Mouse (Mus musculus) midbrain, embryonic 13.5 days (tissue): ENCODE data around the gene Fcrlb. TPM values are rescaled to one million over a fixed set of nuclear protein-coding genes. Genes with fewer than 3 reads are reported as not detected.
A peak's percentile ranks its signal among the peaks of the same experiment; 100 is the strongest.

Experiments used
- ATAC-seq: fragments of 200-750 bp; cut with Nextera tagmentation; 2 replicates; pipeline ENCODE4 v1.8.0; 2017; ENCODE audit warnings: mild to moderate bottlenecking, moderate TSS enrichment, moderate library complexity
- H3K27ac ChIP-seq: fragments of 300-500 bp; sonication (generic); 2 replicates; pipeline ENCODE4 v1.5.1; 2015; ENCODE audit warnings: inconsistent platforms, mild to moderate bottlenecking, moderate library complexity
- H3K27me3 ChIP-seq: fragments of 300-500 bp; sonication (generic); 2 replicates; pipeline ENCODE4 v1.6.1; 2015; ENCODE audit warnings: mild to moderate bottlenecking, inconsistent platforms
- H3K36me3 ChIP-seq: fragments of 300-500 bp; sonication (generic); 2 replicates; pipeline ENCODE4 v1.6.1; 2015; ENCODE audit warnings: mild to moderate bottlenecking, inconsistent platforms
- H3K4me1 ChIP-seq: fragments of 300-500 bp; sonication (generic); replicated peaks from 2 replicates; pipeline ENCODE4 v1.6.1; 2015; ENCODE audit warnings: inconsistent platforms
- H3K4me2 ChIP-seq: fragments of 300-500 bp; sonication (generic); replicated peaks from 2 replicates; pipeline ENCODE4 v1.6.1; 2015; ENCODE audit warnings: moderate library complexity, mild to moderate bottlenecking, inconsistent platforms
- H3K4me3 ChIP-seq: fragments of 300-500 bp; sonication (generic); replicated peaks from 2 replicates; pipeline ENCODE4 v1.5.1; 2015; ENCODE audit warnings: mild to moderate bottlenecking, inconsistent platforms
- H3K9ac ChIP-seq: fragments of 300-500 bp; sonication (generic); replicated peaks from 2 replicates; pipeline ENCODE4 v1.6.1; 2015; ENCODE audit warnings: mild to moderate bottlenecking, inconsistent platforms
- H3K9me3 ChIP-seq: fragments of 300-500 bp; sonication (generic); 2 replicates; pipeline ENCODE4 v1.6.1; 2016; ENCODE audit warnings: mild to moderate bottlenecking, inconsistent platforms
- WGBS: fragments of 180-500 bp; shearing (Covaris S2); methylation state at CpG from one replicate; pipeline ENCODE4 v1.1.7; 2015; 5-methylcytosine and 5-hydroxymethylcytosine counted together
- polyA plus RNA-seq: library from polyadenylated mRNA; unstranded; fragments of >200 nt; fragmentation: Nextera tagmentation; extraction: Ambion mirVana; gene quantifications from 2 replicates; pipeline ENCODE4 v1.2.1, GENCODE M21; 2015

Fcrlb gene
- polyA plus RNA-seq, 1 experiment from 2014 or later: 0.16 TPM

- Histone ChIP-seq H3K9ac (no peak overlapping the region), H3K27ac (no peak overlapping the region), H3K4me2 (no peak overlapping the region), H3K36me3 (no peaks in the 10 kb centered on the region), H3K9me3 (no peaks in the 10 kb centered on the region), H3K4me3 (no peak overlapping the region), H3K27me3 (no peaks in the 10 kb centered on the region), H3K4me1 (no peaks in the 10 kb centered on the region)
- no peak for ATAC-seq
- WGBS: 89% methylated on average over 3 of the region's 3 CpGs
Observed at GRCm38 (mm10) chr1:170932043-170932442, 19.3 kb upstream of the Fcrlb start.

DNA sequence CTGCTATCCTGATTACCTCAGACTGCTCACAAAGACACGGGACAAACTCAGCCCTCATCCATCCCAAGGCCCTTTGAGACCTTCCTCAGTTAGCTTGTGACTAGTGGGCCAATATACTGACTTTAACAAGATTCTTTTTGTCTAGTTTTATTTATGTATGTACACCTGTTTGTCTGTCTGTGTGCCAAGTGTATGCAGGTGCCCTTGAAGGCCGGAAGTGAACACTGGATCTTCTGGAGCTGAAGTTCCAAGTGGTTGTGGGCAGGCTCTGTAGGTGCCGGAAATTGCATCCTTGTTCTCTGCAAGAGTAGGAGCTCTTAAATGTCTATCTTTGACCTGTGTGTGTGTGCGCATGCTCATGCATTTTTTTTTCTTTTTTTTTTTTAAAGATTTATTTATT lies 16.5 kb upstream of the Fcrlb start:
- no peak overlapping the region for H3K27ac ChIP-seq
- H3K9me3 ChIP-seq: no peaks in the 10 kb centered on the region
- no peaks in the 10 kb centered on the region for H3K36me3 ChIP-seq
- 83% methylated on average over 4 of the region's 4 CpGs for WGBS
- no peak overlapping the region for H3K4me2 ChIP-seq
- H3K4me1 ChIP-seq: no peaks in the 10 kb centered on the region
- no peaks in the 10 kb centered on the region for H3K27me3 ChIP-seq
- H3K9ac ChIP-seq: no peak overlapping the region
- no peak overlapping the region for H3K4me3 ChIP-seq
- ATAC-seq: no peak

GRCm38 (mm10) chr1:170928467-170928866 lies 15.7 kb upstream of the Fcrlb start:
- Histone ChIP-seq H3K9me3 (no peaks in the 10 kb centered on the region), H3K9ac (no peak overlapping the region), H3K27me3 (no peaks in the 10 kb centered on the region), H3K36me3 (no peaks in the 10 kb centered on the region), H3K4me2 (no peak overlapping the region), H3K27ac (no peak overlapping the region), H3K4me1 (no peaks in the 10 kb centered on the region), H3K4me3 (no peak overlapping the region)
- 77% methylated on average over 2 of the region's 2 CpGs for WGBS
- no peak for ATAC-seq

DNA sequence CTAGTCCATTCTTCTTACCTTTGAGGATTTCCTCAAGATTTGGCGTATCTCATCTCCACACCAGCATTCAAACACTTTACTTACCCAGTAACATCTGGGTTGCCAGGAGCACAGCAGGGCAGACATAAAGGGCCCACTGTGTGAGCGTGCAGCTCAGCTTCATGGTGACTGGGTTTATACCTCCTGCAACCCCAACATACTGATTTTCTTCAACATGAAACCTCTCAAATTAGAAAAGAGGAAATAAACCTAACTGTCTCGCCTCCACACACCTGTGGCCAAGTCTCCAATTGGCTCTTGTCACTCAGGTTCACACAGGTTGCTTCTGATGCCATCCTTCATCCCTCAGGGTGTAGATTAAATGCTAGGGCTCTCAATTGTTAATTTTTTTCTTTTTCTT lies 14.6 kb upstream of the Fcrlb start, which contains the start of gene Fcrla:
Fcrla (minus strand) TSS at position 206 of the 400 bp plus-strand sequence.
- 82% methylated on average over 3 of the region's 3 CpGs for WGBS
- no peak for ATAC-seq
- H3K4me2 ChIP-seq: no peak within 1 kb of the TSS

DNA sequence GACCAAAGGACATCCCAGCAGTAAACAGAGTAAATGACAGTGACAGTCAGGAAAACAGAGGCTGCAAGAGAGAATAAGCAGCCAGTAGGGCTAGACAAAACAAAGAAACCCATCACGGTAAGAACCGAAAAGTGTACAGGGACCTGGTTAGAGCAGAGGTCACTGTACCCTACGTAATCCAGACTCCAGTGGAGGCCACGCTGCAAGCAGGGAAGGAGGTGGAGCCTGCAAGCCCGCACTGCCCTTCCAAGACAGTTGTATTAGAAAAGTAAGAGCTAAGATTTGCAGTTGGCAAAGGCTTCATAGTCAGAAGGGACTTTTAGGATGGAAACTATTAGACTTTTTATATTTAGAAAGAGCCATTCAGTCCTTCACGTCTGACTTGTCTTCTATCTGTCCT lies 14.2 kb upstream of the Fcrlb start:
- Histone ChIP-seq H3K9me3 (no peaks in the 10 kb centered on the region), H3K4me3 (no peak overlapping the region), H3K27me3 (no peaks in the 10 kb centered on the region), H3K36me3 (no peaks in the 10 kb centered on the region), H3K9ac (no peak overlapping the region), H3K4me1 (no peaks in the 10 kb centered on the region), H3K27ac (no peak overlapping the region), H3K4me2 (no peak overlapping the region)
- ATAC-seq: no peak
- WGBS: 59% methylated on average over 6 of the region's 6 CpGs

More for the DNA sequence above, 14.6 kb upstream of the Fcrlb start, which contains the start of gene Fcrla:
- no peak within 1 kb of the TSS for H3K4me3 ChIP-seq
- H3K27me3 ChIP-seq: no peaks in the 10 kb centered on the region
- H3K36me3 ChIP-seq: no peaks in the 10 kb centered on the region
- no peaks in the 10 kb centered on the region for H3K4me1 ChIP-seq
- H3K9ac ChIP-seq: no peak within 1 kb of the TSS
- no peaks in the 10 kb centered on the region for H3K9me3 ChIP-seq
- no peak within 1 kb of the TSS for H3K27ac ChIP-seq

DNA sequence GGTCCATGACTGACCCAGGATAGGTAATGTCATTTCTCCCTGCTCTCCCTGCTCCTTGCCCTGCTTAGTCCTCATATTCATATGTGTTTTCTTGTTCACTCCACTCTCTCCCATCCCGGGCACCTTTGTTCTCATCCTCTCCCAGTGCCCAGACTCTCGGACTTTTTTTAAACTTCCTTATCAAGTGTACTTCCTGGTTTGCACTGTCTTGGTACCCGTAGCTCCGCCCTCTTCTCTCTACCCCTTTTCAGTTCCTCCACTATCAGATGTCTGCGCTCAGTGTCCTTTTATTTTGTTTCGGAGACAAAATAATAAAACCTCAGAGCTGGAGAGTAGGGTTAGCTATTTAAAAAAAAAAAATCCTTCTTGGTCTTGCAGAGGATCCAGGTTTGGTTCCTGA lies 11.7 kb upstream of the Fcrlb start:
- Histone ChIP-seq H3K9ac (no peak overlapping the region), H3K27ac (no peak overlapping the region), H3K27me3 (no peaks in the 10 kb centered on the region), H3K4me3 (no peak overlapping the region), H3K4me2 (no peak overlapping the region), H3K36me3 (no peaks in the 10 kb centered on the region), H3K4me1 (no peaks in the 10 kb centered on the region), H3K9me3 (no peaks in the 10 kb centered on the region)
- no peak for ATAC-seq
- WGBS: 89% methylated on average over 6 of the region's 6 CpGs

- Histone ChIP-seq H3K9me3 (no peaks in the 10 kb centered on the region), H3K4me2 (no peak overlapping the region), H3K36me3 (no peaks in the 10 kb centered on the region), H3K27me3 (no peaks in the 10 kb centered on the region), H3K27ac (no peak overlapping the region), H3K4me1 (no peaks in the 10 kb centered on the region), H3K4me3 (no peak overlapping the region), H3K9ac (no peak overlapping the region)
- ATAC-seq: no peak
- WGBS: 95% methylated on average over 8 of the region's 8 CpGs
Observed at GRCm38 (mm10) chr1:170919308-170919707, 6.6 kb upstream of the Fcrlb start.

DNA sequence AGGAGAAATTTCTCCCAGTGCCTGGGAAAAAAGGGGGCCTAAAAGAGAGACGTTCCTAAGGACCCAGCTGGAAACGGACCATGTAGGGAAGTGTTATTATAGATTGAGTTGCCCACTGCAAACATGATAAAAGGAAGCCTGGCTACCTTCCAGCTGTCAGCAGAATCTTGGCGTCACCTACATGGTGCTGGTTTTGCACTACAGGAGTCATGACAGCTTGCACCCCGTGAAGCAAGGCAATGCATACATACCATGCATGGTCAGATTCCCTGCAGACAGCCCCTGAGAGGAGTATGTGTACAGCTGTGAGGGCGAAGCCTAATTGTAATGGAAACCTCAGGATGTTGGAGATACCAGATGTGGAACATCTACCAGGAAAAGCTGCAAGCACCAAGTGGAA lies 2.9 kb upstream of the Fcrlb start:
- H3K4me2 ChIP-seq: no peak overlapping the region
- no peak for ATAC-seq
- no peaks in the 10 kb centered on the region for H3K27me3 ChIP-seq
- no peaks in the 10 kb centered on the region for H3K9me3 ChIP-seq
- WGBS: 80% methylated on average over 5 of the region's 5 CpGs
- no peaks in the 10 kb centered on the region for H3K36me3 ChIP-seq
- H3K9ac ChIP-seq: no peak overlapping the region
- H3K27ac ChIP-seq: no peak overlapping the region
- no peaks in the 10 kb centered on the region for H3K4me1 ChIP-seq
- no peak overlapping the region for H3K4me3 ChIP-seq

GRCm38 (mm10) chr1:170911907-170912660 lies 657 bp downstream of the Fcrlb start:
- H3K36me3 ChIP-seq: no peaks in the 10 kb centered on the region
- H3K9me3 ChIP-seq: no peaks in the 10 kb centered on the region
- no peak overlapping the region for H3K9ac ChIP-seq
- no peak overlapping the region for H3K27ac ChIP-seq
- no peak for ATAC-seq
- peaks cover 29% of the 10 kb centered on the region for H3K27me3 ChIP-seq
- no peak overlapping the region for H3K4me3 ChIP-seq
- H3K4me2 ChIP-seq: no peak overlapping the region
- peaks cover 15% of the 10 kb centered on the region for H3K4me1 ChIP-seq
- 87% methylated on average over 11 of the region's 11 CpGs for WGBS

GRCm38 (mm10) chr1:170908341-170908740 lies 4.4 kb downstream of the Fcrlb start:
- Histone ChIP-seq H3K27ac (no peak overlapping the region), H3K9ac (peak overlapping the region; percentile 71; the same call in 1 of the 2 replicates), H3K9me3 (no peaks in the 10 kb centered on the region), H3K4me2 (peak overlapping the region; percentile 95), H3K27me3 (peaks cover 59% of the 10 kb centered on the region), H3K36me3 (no peaks in the 10 kb centered on the region), H3K4me1 (peaks cover 15% of the 10 kb centered on the region), H3K4me3 (peak overlapping the region; percentile 66)
- ATAC-seq: peak; percentile 73
- WGBS: 2% methylated on average over 21 of the region's 21 CpGs

DNA sequence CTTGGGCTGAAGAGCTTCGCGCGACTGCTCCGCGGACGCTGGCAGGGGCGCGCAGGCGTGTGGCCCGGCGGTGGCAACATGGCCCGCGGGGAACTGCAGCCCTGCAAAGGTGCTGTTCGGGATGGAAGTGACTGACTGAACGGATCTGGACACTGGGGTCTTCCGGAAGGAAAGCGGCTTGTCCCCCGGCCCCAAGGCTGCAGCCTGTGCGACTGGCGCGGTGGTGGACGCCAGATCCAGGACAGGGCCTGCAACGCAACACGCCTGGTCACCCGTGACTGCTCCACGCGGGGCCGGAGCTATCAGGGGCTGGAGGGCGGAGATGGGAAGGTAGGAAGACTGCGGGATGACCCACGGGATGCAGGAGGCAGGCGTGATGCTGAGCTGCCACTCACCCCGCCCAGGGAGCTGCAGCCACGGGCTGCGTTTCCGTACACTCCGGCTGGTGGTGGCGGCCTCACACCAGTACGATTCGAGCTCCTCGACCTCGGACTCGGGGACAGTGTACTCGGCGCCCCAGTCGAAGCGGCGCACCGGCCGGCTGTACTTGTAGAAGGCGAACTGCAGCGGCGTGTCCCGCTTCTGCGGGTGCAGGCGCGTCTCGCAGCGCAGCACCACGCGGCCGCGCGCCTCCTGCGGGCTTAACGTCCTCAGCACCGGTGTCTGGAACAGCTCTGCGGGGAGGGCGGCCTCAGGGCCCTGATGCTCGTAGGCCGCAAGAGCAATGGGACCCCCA lies 5.1 kb downstream of the Fcrlb start:
- under 1% methylated on average over 71 of the region's 71 CpGs for WGBS
- Histone ChIP-seq H3K4me3 (peak overlapping the region; percentile 66), H3K36me3 (no peaks in the 10 kb centered on the region), H3K4me2 (peak overlapping the region; percentile 95), H3K9ac (peak overlapping the region; percentile 71), H3K27ac (no peak overlapping the region), H3K4me1 (peaks cover 15% of the 10 kb centered on the region), H3K27me3 (peaks cover 65% of the 10 kb centered on the region), H3K9me3 (no peaks in the 10 kb centered on the region)
- peak; percentile 81 for ATAC-seq

- Histone ChIP-seq H3K4me1 (peaks cover 15% of the 10 kb centered on the region), H3K4me3 (peak overlapping the region; percentile 66), H3K4me2 (peak overlapping the region; percentile 95), H3K27ac (no peak overlapping the region), H3K36me3 (no peaks in the 10 kb centered on the region), H3K27me3 (peaks cover 67% of the 10 kb centered on the region), H3K9me3 (no peaks in the 10 kb centered on the region), H3K9ac (peak overlapping the region; percentile 71)
- WGBS: 18% methylated on average over 11 of the region's 11 CpGs
- ATAC-seq: no peak
Observed at GRCm38 (mm10) chr1:170907111-170907455, 5.7 kb downstream of the Fcrlb start.
